Mouse (Mus musculus) heart, embryonic 16.5 days (tissue): ENCODE results near the gene Reg3g. TPM values are rescaled to one million over a fixed set of nuclear protein-coding genes. Genes with fewer than 3 reads are reported as not detected.
"Not testable (repeated sequence)": the region's sequence is repeated elsewhere in the genome, so short reads cannot be mapped to it uniquely, and the experiment has no call there.

Experiments used
- ATAC-seq: fragments of 200-750 bp; cut with Nextera tagmentation; replicated peaks from 2 replicates; pipeline ENCODE4 v1.8.0; 2017; ENCODE audit warnings: moderate number of reproducible peaks; ENCODE audit not compliant: insufficient read depth, low FRiP score; ENCODE audit errors: extremely low read depth
- H3K27ac ChIP-seq: fragments of 300-500 bp; sonication (generic); 2 replicates; pipeline ENCODE4 v1.5.1; 2014; ENCODE audit warnings: mild to moderate bottlenecking, low read length, control low read depth, moderate library complexity
- H3K27me3 ChIP-seq: fragments of 300-500 bp; sonication (generic); 2 replicates; pipeline ENCODE4 v1.6.1; 2014; ENCODE audit warnings: low read length, mixed read lengths; ENCODE audit not compliant: control insufficient read depth, insufficient read depth
- H3K36me3 ChIP-seq: fragments of 300-500 bp; sonication (generic); 2 replicates; pipeline ENCODE4 v1.6.1; 2014; ENCODE audit not compliant: control insufficient read depth, insufficient read depth
- H3K4me1 ChIP-seq: fragments of 300-500 bp; sonication (generic); 2 replicates; pipeline ENCODE4 v1.6.1; 2014; ENCODE audit warnings: low read length, mixed read lengths; ENCODE audit not compliant: control insufficient read depth, insufficient read depth
- H3K4me2 ChIP-seq: fragments of 300-500 bp; sonication (generic); 2 replicates; pipeline ENCODE4 v1.6.1; 2014; ENCODE audit warnings: low read depth, mild to moderate bottlenecking, control low read depth, low read length
- H3K4me3 ChIP-seq: fragments of 300-500 bp; sonication (generic); 2 replicates; pipeline ENCODE4 v1.5.1; 2014; ENCODE audit warnings: mild to moderate bottlenecking, control low read depth, low read length
- H3K9ac ChIP-seq: fragments of 300-500 bp; sonication (generic); 2 replicates; pipeline ENCODE4 v1.6.1; 2014; ENCODE audit warnings: low read length, control low read depth
- H3K9me3 ChIP-seq: fragments of 300-500 bp; sonication (generic); replicated peaks from 2 replicates; pipeline ENCODE4 v1.6.1; 2016; ENCODE audit warnings: low read length; ENCODE audit not compliant: control insufficient read depth
- WGBS: fragments of 180-500 bp; shearing (Covaris S2); extraction: QIAGEN DNeasy Blood & Tissue Kit; methylation state at CpG from one replicate; pipeline ENCODE4 v1.1.7; 2014; 5-methylcytosine and 5-hydroxymethylcytosine counted together
- polyA plus RNA-seq: library from polyadenylated mRNA; unstranded; fragments of >200 nt; fragmentation: Nextera tagmentation; extraction: Ambion mirVana; gene quantifications from 2 replicates; pipeline ENCODE4 v1.2.1, GENCODE M21; 2015

Gene Reg3g
- polyA plus RNA-seq, 1 experiment from 2014 or later: 19.3 TPM

GRCm38 (mm10) chr6:78460191-78460825 is 8.4 kb downstream of the Reg3g start:
- ATAC-seq: no peak
- H3K4me1 ChIP-seq: no peaks in the 10 kb centered on the region
- no peak overlapping the region for H3K4me2 ChIP-seq
- no peaks in the 10 kb centered on the region for H3K36me3 ChIP-seq
- no peak overlapping the region for H3K27ac ChIP-seq
- H3K4me3 ChIP-seq: no peak overlapping the region
- WGBS: 60% methylated on average over 3 of the region's 3 CpGs
- H3K9me3 ChIP-seq: no peaks in the 10 kb centered on the region
- no peaks in the 10 kb centered on the region for H3K27me3 ChIP-seq
- no peak overlapping the region for H3K9ac ChIP-seq

- Histone ChIP-seq H3K27ac (no peak overlapping the region), H3K9me3 (no peaks in the 10 kb centered on the region), H3K4me2 (no peak overlapping the region), H3K4me3 (no peak overlapping the region), H3K4me1 (no peaks in the 10 kb centered on the region), H3K9ac (no peak overlapping the region), H3K36me3 (no peaks in the 10 kb centered on the region), H3K27me3 (no peaks in the 10 kb centered on the region)
- no peak for ATAC-seq
- 80% methylated on average over 2 of the region's 2 CpGs for WGBS
Measured at GRCm38 (mm10) chr6:78452804-78453203, 15.9 kb downstream of the Reg3g start.

- Histone ChIP-seq H3K9me3 (no peaks in the 10 kb centered on the region), H3K9ac (no peak overlapping the region), H3K36me3 (no peaks in the 10 kb centered on the region), H3K27me3 (no peaks in the 10 kb centered on the region), H3K4me3 (no peak overlapping the region), H3K4me1 (no peaks in the 10 kb centered on the region), H3K27ac (no peak overlapping the region), H3K4me2 (no peak overlapping the region)
- ATAC-seq: no peak
Measured at GRCm38 (mm10) chr6:78448409-78448808, 20.3 kb downstream of the Reg3g start.

GRCm38 (mm10) chr6:78447202-78447601 is 21.5 kb downstream of the Reg3g start:
- 48% methylated on average over 1 of the region's 1 CpGs for WGBS
- H3K4me2 ChIP-seq: no peak overlapping the region
- H3K4me1 ChIP-seq: no peaks in the 10 kb centered on the region
- H3K9ac ChIP-seq: no peak overlapping the region
- H3K27ac ChIP-seq: no peak overlapping the region
- H3K27me3 ChIP-seq: no peaks in the 10 kb centered on the region
- H3K36me3 ChIP-seq: no peaks in the 10 kb centered on the region
- H3K4me3 ChIP-seq: no peak overlapping the region
- no peaks in the 10 kb centered on the region for H3K9me3 ChIP-seq
- no peak for ATAC-seq

- Histone ChIP-seq H3K4me1 (no peaks in the 10 kb centered on the region), H3K4me2 (no peak overlapping the region), H3K9me3 (0 out of 2 replicates have a peak, but pooled peaks cover 3% of the 10 kb centered on the region), H3K9ac (no peak overlapping the region), H3K27ac (no peak overlapping the region), H3K27me3 (no peaks in the 10 kb centered on the region), H3K4me3 (no peak overlapping the region), H3K36me3 (no peaks in the 10 kb centered on the region)
- no peak for ATAC-seq
- WGBS: 65% methylated on average over 3 of the region's 3 CpGs
Measured at GRCm38 (mm10) chr6:78425497-78425896, 43.2 kb downstream of the Reg3g start.

GRCm38 (mm10) chr6:78422411-78422810 is 46.3 kb downstream of the Reg3g start, which contains the start of gene Reg1:
Gene Reg1 (plus strand): TSS chr6:78422711.
- ATAC-seq, H3K27me3 ChIP-seq, H3K4me1 ChIP-seq, H3K4me3 ChIP-seq, H3K27ac ChIP-seq, H3K4me2 ChIP-seq, H3K9me3 ChIP-seq, H3K36me3 ChIP-seq, H3K9ac ChIP-seq: not testable (repeated sequence)

Other genes starting within 250 kb of the Reg3g start
- gene Reg3b, start 98.2 kb downstream of the Reg3g start, polyA plus RNA-seq: 0.36 and 8.6 TPM in 2 replicates
- not detected in 2 replicates for gene Reg3d, start 90.0 kb downstream of the Reg3g start, polyA plus RNA-seq
- not detected in 2 replicates for gene Reg3a, start 88.2 kb downstream of the Reg3g start, polyA plus RNA-seq
- not detected in 2 replicates for gene Reg2, start 73.2 kb downstream of the Reg3g start, polyA plus RNA-seq
- gene Reg1, start 46.2 kb downstream of the Reg3g start, polyA plus RNA-seq: 0.25 TPM in 1 of 2 replicates, not detected in the other